Mouse (Mus musculus): ENCODE results near the gene Nppb. TPM values are rescaled to one million over a fixed set of nuclear protein-coding genes. Genes with fewer than 3 reads are reported as not detected.

Gene Nppb
- polyA plus RNA-seq, 1 experiment = not detected

Other genes starting within 250 kb of the Nppb start
- gene Zfp984, start 176.0 kb upstream of the Nppb start, polyA plus RNA-seq (2012; rRNA removed) = 8.7 and 9.8 TPM in 2 replicates
- 5.5 and 6.2 TPM in 2 replicates for gene Zfp933, start 137.4 kb upstream of the Nppb start, polyA plus RNA-seq (2012; rRNA removed)
- gene Miip, start 117.0 kb upstream of the Nppb start, polyA plus RNA-seq (2012; rRNA removed) = 43.3 and 57.4 TPM in 2 replicates
- gene Fv1, start 116.8 kb upstream of the Nppb start, polyA plus RNA-seq (2012; rRNA removed) = 6.8 and 7.6 TPM in 2 replicates
- 49.7 and 68.9 TPM in 2 replicates for gene Mfn2, start 81.1 kb upstream of the Nppb start, polyA plus RNA-seq (2012; rRNA removed)
- gene Plod1, start 49.0 kb upstream of the Nppb start, polyA plus RNA-seq (2012; rRNA removed) = 42.5 and 50.1 TPM in 2 replicates
- gene 2510039O18Rik, start 44.9 kb upstream of the Nppb start, polyA plus RNA-seq (2012; rRNA removed) = 47.0 and 48.2 TPM in 2 replicates
- 0.19 and 0.41 TPM in 2 replicates for gene Nppa, start 14.9 kb downstream of the Nppb start, polyA plus RNA-seq (2012; rRNA removed)
- 8.5 and 9.6 TPM in 2 replicates for gene Clcn6, start 53.0 kb downstream of the Nppb start, polyA plus RNA-seq (2012; rRNA removed)
- 24.7 and 29.1 TPM in 2 replicates for gene Mthfr, start 53.3 kb downstream of the Nppb start, polyA plus RNA-seq (2012; rRNA removed)
- gene Agtrap, start 102.2 kb downstream of the Nppb start, polyA plus RNA-seq (2012; rRNA removed) = 20.4 and 25.4 TPM in 2 replicates
- gene Mad2l2, start 144.6 kb downstream of the Nppb start, polyA plus RNA-seq (2012; rRNA removed) = 25.3 and 28.7 TPM in 2 replicates
- 0.01 and 0.04 TPM in 2 replicates for gene Draxin, start 144.9 kb downstream of the Nppb start, polyA plus RNA-seq (2012; rRNA removed)
- gene Fbxo6, start 166.4 kb downstream of the Nppb start, polyA plus RNA-seq (2012; rRNA removed) = 66.4 and 70.1 TPM in 2 replicates
- gene Fbxo44, start 174.7 kb downstream of the Nppb start, polyA plus RNA-seq (2012; rRNA removed) = 18.3 and 19.0 TPM in 2 replicates
- gene Fbxo2, start 174.8 kb downstream of the Nppb start, polyA plus RNA-seq (2012; rRNA removed) = 3.6 and 4.6 TPM in 2 replicates

All from urinary bladder, adult 2 months (tissue).